Mouse (Mus musculus) spleen, adult 2 months (tissue): ENCODE measurements around the gene Itpkc.

Source experiments
- CTCF ChIP-seq: fragments of 200-500 bp; IDR thresholded peaks from 2 replicates; pipeline ENCODE4 v1.5.1; 2011; ENCODE audit warnings: mild to moderate bottlenecking, inconsistent platforms; ENCODE audit not compliant: insufficient read depth, insufficient read length, insufficient replicate concordance; ENCODE audit errors: extremely low read depth
- POLR2A ChIP-seq: fragments of 200-500 bp; IDR thresholded peaks from 2 replicates; pipeline ENCODE4 v1.6.1; 2011; ENCODE audit warnings: low read depth, low read length, inconsistent platforms

GRCm38 (mm10) chr7:27264761-27265160, 36.3 kb upstream of the Itpkc start:
- TF ChIP-seq POLR2A (no peak), CTCF (no peak)
